Mouse (Mus musculus) brown adipose tissue, adult 24 weeks (tissue): ENCODE data around the gene Oser1. TPM values are rescaled to one million over a fixed set of nuclear protein-coding genes. Genes with fewer than 3 reads are reported as not detected.
"Not testable (repeated sequence)": the region's sequence is repeated elsewhere in the genome, so short reads cannot be mapped to it uniquely, and the experiment has no call there.

Experiments
- H3K27ac ChIP-seq: fragments of 200-500 bp; replicated peaks from 2 replicates; pipeline ENCODE4 v1.5.1; 2012; ENCODE audit warnings: low read depth, mild to moderate bottlenecking, low read length
- H3K4me1 ChIP-seq: fragments of 200-500 bp; 2 replicates; pipeline ENCODE4 v1.6.1; 2012; ENCODE audit warnings: low read length, mixed read lengths; ENCODE audit not compliant: control insufficient read depth, insufficient read depth, insufficient read length
- H3K4me3 ChIP-seq: fragments of 200-500 bp; 2 replicates; pipeline ENCODE4 v1.5.1; 2012; ENCODE audit warnings: low read depth, mild to moderate bottlenecking, low read length, moderate library complexity; ENCODE audit not compliant: insufficient read depth
- polyA plus RNA-seq: library from polyadenylated mRNA; stranded (reverse); fragments of >200 nt; gene quantifications from 2 replicates; pipeline ENCODE4 v1.2.4, GENCODE M21; 2012; ENCODE audit not compliant: missing spikeins, insufficient read depth, insufficient read length

Gene Oser1
- 22.5 and 24.0 TPM in 2 replicates for polyA plus RNA-seq

DNA sequence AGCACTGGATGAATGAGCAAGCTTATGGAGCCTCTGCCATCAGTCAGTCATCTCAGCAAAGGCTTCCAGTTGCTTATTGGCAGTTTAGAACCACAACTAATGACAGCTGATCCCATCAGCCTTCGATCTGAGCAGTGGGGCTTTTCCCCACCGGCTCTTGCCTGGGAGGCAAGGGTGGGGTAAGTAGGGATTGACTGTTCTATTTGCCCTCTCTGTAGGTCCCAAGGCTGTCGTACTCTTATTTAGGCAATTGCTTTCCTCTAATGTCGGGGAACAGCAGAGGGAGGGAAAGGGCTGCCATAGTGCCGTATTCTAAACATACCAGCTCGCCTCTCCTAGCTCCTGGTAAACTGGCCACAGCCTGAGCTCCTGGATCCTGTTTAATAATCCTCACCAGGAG, at the start of gene Oser1:
Oser1 (minus strand) TSS at position 101 of the 400 bp plus-strand sequence.
- Histone ChIP-seq H3K4me1 (peaks cover 7% of the 10 kb centered on the region), H3K27ac (no peak within 1 kb of the TSS), H3K4me3 (no peak within 1 kb of the TSS)

- Histone ChIP-seq H3K27ac (peak within 1 kb of the TSS; percentile 99), H3K4me1 (peaks cover 2% of the 10 kb centered on the region; the same call in 1 of the 2 replicates)
These were observed 48.0 kb upstream of the Oser1 start, which contains the start of gene Fitm2 for GRCm38 (mm10) chr2:163472466-163472851. Gene Fitm2 (minus strand): TSS chr2:163472629.

DNA sequence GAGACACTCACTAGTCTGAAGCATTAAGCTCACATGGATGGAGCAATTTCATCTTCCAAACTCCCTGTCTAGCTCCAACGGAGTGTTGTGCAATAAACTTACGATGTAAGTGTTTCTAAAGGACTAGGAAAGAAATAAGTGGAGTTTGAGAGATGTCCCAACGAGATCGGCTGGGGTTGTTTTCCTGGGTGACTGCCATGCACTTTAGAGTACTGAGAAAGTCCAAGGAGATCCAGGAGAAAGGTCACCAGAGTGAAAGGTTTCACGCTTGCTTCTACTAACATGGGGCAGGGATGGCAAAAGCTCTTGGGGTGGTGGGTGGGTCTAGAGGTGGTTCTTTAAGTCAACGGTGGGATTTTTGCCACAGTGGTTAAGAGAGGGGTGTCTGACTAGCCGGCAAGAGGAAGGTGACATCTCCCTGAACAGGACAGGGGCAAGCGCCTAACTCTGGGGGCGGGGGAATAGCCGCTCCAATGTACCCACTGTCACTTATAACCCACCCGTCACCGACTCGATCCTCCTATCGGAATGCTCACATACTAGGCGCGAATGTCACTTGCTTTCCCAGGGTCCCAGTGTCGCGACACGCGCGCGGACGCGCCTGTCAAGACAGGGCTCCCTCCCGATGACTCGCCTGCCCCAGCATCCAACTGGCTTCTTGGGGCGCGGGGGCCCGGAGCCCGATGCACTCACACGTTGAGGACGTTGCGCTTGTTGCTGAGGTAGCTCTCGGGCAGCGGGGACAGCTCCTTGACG, 47.4 kb upstream of the Oser1 start:
- H3K27ac ChIP-seq = peak overlapping the region; percentile 99
- H3K4me3 ChIP-seq = peak overlapping the region; percentile 91
- H3K4me1 ChIP-seq = peaks cover 2% of the 10 kb centered on the region; the same call in 1 of the 2 replicates

More at GRCm38 (mm10) chr2:163472466-163472851, 48.0 kb upstream of the Oser1 start, which contains the start of gene Fitm2:
- peak within 1 kb of the TSS; percentile 91 for H3K4me3 ChIP-seq

GRCm38 (mm10) chr2:163471136-163471535, 46.6 kb upstream of the Oser1 start:
- H3K27ac ChIP-seq = peak overlapping the region; percentile 99
- H3K4me3 ChIP-seq = peak overlapping the region; percentile 91
- peaks cover 5% of the 10 kb centered on the region for H3K4me1 ChIP-seq

- no peak overlapping the region for H3K4me3 ChIP-seq
These were observed 45.2 kb upstream of the Oser1 start for GRCm38 (mm10) chr2:163469711-163470110.

DNA sequence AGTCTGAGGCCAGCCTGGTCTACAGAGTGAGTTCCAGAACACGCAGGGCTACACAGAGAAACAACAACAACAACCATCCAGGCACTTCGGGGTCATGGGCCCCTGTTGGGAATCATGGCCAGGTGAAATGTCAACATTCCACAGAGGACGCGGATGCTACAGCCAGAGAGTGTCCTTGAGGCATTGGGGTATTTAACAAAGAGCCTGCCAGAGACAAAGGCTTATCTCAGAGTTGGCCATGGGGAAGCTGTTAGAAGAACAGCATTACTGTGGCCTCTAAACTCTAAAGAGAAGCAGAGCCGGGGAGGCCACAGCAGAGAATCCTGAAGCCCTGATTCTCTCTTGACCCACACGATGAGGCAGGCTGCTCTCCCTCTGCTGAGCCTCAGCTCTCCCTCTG, 44.4 kb upstream of the Oser1 start:
- Histone ChIP-seq H3K27ac (peak overlapping the region; percentile 25), H3K4me3 (no peak overlapping the region), H3K4me1 (peaks cover 10% of the 10 kb centered on the region)

More at GRCm38 (mm10) chr2:163469711-163470110, 45.2 kb upstream of the Oser1 start:
- Histone ChIP-seq H3K4me1 (peaks cover 8% of the 10 kb centered on the region), H3K27ac (peak overlapping the region; percentile 25; the same call in 1 of the 2 replicates)

DNA sequence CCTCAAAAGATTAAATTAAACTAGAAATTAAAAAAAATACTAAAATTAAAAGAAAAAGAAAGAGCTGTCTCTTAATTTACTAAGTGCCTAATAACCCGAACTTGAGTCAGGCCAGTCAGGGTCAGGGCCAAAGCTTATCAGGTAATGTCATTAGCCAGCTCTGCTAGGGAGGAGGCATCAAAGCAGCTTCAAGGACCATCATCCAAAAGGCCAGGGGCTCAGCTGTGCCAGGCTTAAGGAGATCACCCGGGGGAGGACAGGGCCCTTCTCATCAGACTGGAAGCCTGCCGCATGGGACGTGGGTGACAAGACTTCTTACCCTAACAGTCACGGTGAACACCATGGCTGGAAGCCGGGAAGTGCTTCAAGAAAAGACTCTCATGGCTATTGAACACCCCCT, 43.1 kb upstream of the Oser1 start:
- no peak overlapping the region for H3K27ac ChIP-seq
- H3K4me3 ChIP-seq = no peak overlapping the region
- H3K4me1 ChIP-seq = peaks cover 10% of the 10 kb centered on the region

DNA sequence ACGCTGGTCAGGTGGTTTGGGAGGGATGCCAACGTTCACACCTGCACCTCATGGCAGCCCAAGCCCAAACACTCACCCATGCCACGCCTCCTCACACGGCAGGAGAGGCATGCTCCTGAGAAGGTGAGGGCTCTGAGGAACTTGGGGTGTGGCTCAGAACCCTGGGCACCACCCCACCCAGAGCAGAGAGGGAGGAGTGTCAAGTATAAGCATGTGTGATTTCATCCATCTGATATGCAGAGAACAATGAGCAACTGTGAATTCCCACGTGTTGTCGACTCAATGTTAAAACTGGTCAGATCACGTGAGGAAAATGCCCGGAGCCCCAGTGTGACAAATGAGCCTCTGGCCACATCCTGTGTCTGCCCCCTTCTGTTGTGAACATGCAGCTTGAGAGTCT, 42.3 kb upstream of the Oser1 start:
- Histone ChIP-seq H3K27ac (no peak overlapping the region), H3K4me1 (peaks cover 10% of the 10 kb centered on the region), H3K4me3 (no peak overlapping the region)

- no peak overlapping the region for H3K4me3 ChIP-seq
- H3K4me1 ChIP-seq = peaks cover 7% of the 10 kb centered on the region
- H3K27ac ChIP-seq = peak overlapping the region; percentile 55
These were observed 40.1 kb upstream of the Oser1 start for GRCm38 (mm10) chr2:163464562-163464961.

GRCm38 (mm10) chr2:163463998-163464397, 39.5 kb upstream of the Oser1 start:
- Histone ChIP-seq H3K4me1 (peaks cover 7% of the 10 kb centered on the region), H3K4me3 (no peak overlapping the region), H3K27ac (no peak overlapping the region)

DNA sequence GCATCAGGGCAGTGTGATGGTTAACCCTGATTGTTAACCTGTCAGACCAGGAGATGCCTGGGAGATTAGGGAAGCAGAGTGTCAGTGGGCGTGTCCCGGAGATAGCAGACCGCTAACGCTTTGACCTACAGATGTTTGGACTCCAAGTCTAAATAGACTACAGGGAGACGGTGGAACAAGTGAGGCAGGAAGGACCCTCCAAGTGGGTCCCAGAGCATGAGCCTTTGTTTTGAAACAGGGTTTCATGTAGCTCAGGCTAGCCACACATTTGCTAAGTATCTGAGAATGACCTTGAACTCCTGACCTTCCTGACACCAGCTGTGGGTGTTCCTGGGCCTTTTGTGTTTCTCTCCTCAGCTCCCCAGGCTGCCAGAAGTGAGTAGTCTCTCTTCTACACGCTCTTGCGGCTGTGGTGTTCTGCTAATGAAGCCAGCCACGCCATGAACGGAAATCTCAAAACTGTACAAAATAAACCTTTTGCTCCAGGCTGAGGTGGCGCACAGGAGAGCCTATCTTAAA, 38.8 kb upstream of the Oser1 start:
- Histone ChIP-seq H3K27ac (no peak overlapping the region), H3K4me3 (no peak overlapping the region), H3K4me1 (peaks cover 7% of the 10 kb centered on the region)

DNA sequence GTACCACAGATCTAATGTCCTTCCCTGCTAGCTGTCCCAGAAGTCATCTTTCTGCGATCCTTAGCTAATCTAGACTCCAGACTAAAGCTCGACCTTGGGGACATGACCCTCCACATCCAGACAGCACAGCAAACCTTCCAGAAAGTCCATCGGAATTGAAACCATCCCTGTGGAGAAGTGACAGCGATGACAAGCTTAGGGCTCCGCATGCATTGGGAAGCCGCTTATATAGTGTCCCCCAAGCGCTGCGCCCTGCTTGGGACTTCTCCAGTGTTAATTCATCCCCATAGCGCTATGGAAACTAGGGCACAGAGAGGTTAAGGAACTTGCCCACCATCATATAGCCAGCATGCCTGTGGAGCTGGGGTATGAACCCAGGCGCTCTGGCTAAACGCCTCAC, 38.3 kb upstream of the Oser1 start:
- H3K27ac ChIP-seq = no peak overlapping the region
- H3K4me3 ChIP-seq = no peak overlapping the region
- H3K4me1 ChIP-seq = peaks cover 7% of the 10 kb centered on the region

- peaks cover 7% of the 10 kb centered on the region for H3K4me1 ChIP-seq
- H3K4me3 ChIP-seq = no peak overlapping the region
- no peak overlapping the region for H3K27ac ChIP-seq
These were observed 37.9 kb upstream of the Oser1 start for GRCm38 (mm10) chr2:163462386-163462785.

DNA sequence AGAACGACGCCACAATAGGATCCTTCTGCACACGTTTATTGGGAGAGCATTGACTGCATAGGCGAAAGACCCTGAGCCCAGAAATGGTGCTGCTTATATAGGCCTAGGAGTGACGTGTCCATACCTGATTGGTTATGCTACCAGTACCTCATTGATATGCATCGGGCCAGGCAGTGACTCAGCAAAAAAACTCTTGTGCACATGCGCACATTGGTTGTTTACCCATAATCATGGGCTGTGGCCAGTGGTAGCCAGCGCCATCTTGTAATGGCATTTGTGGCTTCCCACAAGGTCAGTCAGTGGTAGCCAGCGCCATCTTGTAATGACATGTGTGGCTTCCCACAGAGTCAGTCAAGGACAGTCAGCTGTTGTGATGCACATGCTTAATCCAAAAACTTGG, 36.8 kb upstream of the Oser1 start:
- H3K4me1 ChIP-seq, H3K4me3 ChIP-seq, H3K27ac ChIP-seq: not testable (repeated sequence)

GRCm38 (mm10) chr2:163460622-163461021, 36.1 kb upstream of the Oser1 start:
- Histone ChIP-seq H3K4me1 (peaks cover 5% of the 10 kb centered on the region), H3K4me3 (no peak overlapping the region), H3K27ac (no peak overlapping the region)

- H3K27ac ChIP-seq = no peak overlapping the region
- no peak overlapping the region for H3K4me3 ChIP-seq
These were observed 34.9 kb upstream of the Oser1 start for GRCm38 (mm10) chr2:163459380-163459779.

More at GRCm38 (mm10) chr2:163459380-163459779, 34.9 kb upstream of the Oser1 start:
- H3K4me1 ChIP-seq = no peaks in the 10 kb centered on the region; the same call in none of the 2 replicates
